Mouse (Mus musculus): ENCODE data around the gene Htra1.

DNA sequence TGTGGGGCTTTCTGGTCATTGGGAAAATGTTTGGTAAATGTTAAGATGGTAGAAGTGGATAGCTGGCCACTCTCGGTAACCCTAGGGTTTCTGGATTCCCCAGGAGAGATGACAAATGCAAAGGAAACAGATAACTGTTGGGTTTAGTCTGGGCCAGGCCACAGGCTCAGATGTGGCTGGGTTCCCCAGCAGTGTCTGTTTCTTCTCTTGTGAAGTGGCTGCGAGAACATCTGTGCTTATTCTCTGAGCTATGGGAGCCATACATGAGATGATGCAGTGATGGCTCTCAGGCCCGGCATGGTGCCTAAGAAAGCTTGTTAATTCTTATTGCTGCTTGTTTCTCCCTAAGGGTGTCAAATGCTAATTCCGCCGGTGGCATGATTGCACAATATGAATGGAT is 68.2 kb downstream of the Htra1 start:
- TF ChIP-seq POLR2A (IDR thresholded peaks at IDR 0.05; ENCODE audit: control insufficient read depth, low read depth, low read length) (no peak), CTCF (IDR thresholded peaks at IDR 0.05; ENCODE audit: control insufficient read depth, insufficient read depth, insufficient replicate concordance, low read depth, low read length) (no peak)
